Mouse (Mus musculus) lung, postnatal 4 days (tissue): ENCODE measurements around the gene Spatc1l.

Source experiments
- DNase-seq, 2 experiments: peaks; one replicate each; pipeline ENCODE4 v3.0.0; 2021

Gene Spatc1l

DNA sequence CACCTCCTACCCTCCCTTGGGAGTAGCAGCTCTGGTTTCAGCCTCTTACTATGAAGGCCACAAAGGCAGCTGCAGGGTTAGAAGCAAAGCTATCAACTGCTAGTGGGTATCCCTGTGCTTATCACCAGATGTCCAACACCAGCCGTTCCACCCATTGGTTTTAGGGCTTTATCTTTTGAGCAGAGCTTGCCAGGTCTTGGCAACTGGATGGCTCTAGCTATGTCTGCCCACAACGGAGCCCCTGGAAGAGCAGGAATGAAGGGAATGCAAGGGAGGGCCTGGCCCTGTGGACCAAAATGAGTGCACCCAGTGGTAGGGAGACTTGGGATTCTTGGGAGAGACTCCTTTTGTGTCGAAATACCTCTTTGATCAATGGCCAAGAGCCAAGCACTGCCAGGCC, 40.6 kb downstream of the Spatc1l start:
- DNase-seq = no peak

DNA sequence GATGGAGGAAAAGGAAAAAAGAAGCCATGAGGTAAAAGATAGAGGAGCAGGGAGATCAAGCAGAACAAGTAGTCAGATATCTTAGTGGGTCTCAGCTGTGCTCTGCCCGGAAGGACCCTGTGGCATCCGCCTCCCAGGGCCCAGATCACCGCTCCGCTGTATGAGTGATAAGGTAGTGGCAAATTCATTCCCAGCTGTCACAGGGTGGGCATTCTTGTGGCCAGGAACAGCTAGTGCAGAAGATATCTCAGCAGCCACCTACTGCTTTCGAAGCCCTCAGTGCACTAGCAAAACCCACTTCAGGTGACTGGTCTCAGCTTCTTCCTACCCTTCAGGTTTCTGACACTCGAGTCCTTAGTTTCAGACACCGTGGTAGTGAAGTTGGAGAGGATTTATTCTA, 50.4 kb downstream of the Spatc1l start:
- DNase-seq = peak in 1 of 2 experiments; percentile 12
